Mouse (Mus musculus) kidney, postnatal 36 days (tissue): ENCODE measurements at regions not wholly inside any gene's neighbourhood (a gene's known extent, or its start where the extent isn't known, plus 50 kb on each side); places are given as distances from the start of the nearest gene placed in this dataset.
"Not testable (repeated sequence)": the region's sequence is repeated elsewhere in the genome, so short reads cannot be mapped to it uniquely, and the experiment has no call there.

Experiments used
- DNase-seq, 2 experiments: peaks; one replicate each; pipeline ENCODE4 v3.0.0; 2021 to 2022; ENCODE audit warnings: mixed read lengths in 2 of 2

DNA sequence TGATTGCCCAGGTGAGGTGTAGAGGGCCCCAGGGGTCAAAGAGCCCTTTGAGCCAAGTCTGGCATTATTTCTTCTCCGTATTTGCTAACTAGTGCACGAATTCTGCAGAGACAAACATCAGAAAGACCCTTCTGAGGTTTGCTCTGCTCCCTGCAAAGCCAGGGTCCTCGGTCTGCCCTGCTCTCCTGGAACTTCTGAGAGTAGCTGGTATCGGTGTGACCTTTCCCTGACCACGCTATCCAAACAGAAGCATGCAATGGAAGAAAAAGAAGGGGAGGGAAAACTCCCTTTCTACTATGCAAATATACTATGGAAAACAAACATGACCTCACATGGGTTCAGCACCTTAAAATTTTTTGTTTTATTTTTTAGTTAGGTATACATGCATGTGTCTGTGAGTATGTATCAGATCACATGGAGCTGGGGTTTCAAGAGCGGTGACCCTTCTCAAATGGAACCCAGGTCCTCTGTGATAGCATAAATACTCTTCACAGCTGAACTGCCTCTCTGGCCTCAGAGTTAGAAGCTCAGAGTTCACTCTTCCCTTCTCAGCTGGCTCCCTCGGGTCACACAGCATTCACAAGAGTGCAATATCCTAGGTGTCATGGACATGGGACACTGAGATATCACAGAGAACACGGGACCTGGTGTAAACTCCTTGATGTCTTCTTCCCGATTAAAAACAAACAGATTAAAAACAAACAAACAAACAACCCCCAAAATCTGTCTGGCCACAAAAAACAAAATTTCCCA lies 144.7 kb downstream of the Bcl2l11 start:
- DNase-seq = no peak

- peak; percentile 33 to 48 for DNase-seq
Measured at GRCm38 (mm10) chr2:128272789-128273188, 147.0 kb downstream of the Bcl2l11 start.

GRCm38 (mm10) chr2:128273292-128273691 lies 147.5 kb downstream of the Bcl2l11 start:
- DNase-seq = no peak

GRCm38 (mm10) chr2:128276337-128276736 lies 150.5 kb downstream of the Bcl2l11 start:
- DNase-seq = no peak

DNA sequence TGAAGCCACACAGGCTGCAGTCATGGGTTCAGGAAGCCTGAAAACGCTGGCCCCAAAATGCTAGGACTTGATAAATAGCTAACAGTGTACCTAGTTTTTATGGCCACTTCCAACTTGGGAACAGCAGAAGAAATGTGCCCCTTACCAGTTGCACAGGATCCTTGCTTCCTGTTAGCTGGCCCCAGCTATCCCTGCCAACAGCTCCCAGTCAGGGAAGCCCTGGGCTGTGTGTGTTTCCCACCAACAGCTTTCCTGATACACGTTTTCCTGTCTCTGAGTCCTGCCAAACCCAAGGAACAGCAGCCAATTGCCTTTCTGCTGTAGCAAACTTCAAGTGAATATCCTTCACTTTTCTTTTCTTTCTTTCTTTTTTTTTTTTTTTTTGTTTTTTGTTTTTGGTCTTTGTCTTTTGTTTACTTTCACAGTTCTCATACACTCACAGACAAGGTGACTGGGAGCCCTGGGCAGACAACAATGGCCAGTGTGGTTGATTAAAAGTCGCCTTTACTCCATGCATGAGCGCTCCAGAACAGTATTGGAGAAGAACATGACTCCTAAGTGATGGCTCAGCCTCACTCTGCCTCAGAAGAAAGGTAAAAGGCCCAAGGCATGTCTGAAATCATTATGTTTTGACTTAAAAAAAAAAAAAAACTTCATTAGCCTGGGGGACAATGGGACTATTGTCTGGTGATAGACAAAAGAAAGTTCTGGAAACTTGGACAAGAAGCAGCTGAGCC lies 151.7 kb downstream of the Bcl2l11 start:
- DNase-seq = no peak

GRCm38 (mm10) chr2:128278124-128278432 lies 152.2 kb downstream of the Bcl2l11 start:
- no peak for DNase-seq

DNA sequence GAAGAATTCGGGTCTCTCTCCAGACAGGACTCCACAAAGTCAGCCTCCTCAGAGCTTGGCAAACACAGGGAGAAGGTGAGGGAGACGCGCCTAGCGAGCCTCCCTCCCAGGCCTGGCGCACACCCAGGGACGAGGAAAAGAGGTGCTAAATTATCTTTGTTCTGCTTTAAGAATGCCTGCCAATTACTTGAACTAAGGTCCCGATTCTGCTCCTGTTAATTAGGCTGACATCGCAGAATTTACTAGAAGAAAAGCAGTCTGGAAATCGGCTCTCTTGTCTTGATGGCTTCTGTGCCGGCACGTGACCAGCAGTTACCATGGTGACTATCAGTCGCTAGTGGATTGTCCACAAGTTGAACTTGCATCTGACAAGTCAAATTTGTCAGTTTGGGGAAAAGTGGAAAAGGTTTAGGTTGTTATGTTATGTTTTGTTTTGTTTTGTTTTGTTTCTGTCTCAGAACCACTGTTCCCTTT lies 152.8 kb downstream of the Bcl2l11 start:
- DNase-seq = peak; percentile 34 to 42

GRCm38 (mm10) chr2:128279127-128279710 lies 153.4 kb downstream of the Bcl2l11 start:
- DNase-seq = no peak

GRCm38 (mm10) chr2:128282591-128282990 lies 156.8 kb downstream of the Bcl2l11 start:
- DNase-seq = no peak

DNA sequence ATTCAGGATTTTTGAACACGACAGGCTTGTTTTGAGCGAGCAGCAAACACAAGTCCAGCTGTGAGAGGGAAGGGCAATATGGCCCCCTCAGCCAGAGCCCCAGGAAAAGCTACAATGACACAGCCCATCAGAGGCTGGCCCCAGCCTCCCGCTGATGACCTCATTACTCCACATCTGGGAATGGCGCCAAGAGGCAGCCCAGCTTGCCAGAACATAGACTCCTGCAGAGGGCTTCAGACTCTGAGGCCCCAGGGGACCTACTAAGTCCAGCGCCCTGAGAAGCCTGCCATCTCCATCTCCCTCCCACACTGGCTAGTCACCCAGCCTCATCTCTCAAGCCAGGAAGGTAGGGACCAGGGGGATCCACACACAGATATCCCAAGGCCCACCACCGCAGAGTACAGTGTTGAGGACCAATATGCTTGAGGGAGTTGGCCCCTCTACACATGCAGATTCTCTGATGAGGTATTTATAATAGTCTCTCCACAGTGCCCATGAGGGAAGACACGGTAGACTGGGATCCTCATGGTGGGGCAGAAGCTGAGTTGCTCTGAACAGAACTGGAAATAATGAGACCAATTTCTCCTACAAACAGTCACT lies 159.1 kb downstream of the Bcl2l11 start:
- peak; percentile 85 to 88 for DNase-seq

- DNase-seq = no peak
Measured at GRCm38 (mm10) chr2:128285457-128285856, 159.6 kb downstream of the Bcl2l11 start.

DNA sequence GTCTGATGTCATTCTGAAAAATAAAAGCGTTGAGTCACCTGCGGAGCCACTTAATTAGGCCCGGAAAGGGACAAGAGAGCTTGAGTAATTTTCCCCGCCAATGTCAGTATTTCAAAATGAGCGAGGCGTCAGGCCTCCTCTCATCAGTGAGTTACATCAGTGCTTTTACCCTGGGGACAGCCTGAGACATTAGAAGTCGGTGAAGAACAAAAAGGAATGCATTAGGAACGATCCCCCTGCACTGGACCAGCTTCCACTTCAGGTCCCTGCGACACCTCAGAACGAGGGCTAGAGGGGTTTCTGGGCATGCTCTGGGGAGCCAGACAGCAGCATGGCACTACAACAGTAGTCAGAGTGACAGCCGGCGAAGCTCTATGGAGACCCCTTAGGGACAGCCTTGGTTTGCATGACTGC lies 162.3 kb downstream of the Bcl2l11 start:
- DNase-seq = no peak

GRCm38 (mm10) chr2:128290609-128291008 lies 164.8 kb downstream of the Bcl2l11 start:
- DNase-seq = no peak

GRCm38 (mm10) chr2:128294610-128295009 lies 168.8 kb downstream of the Bcl2l11 start:
- no peak for DNase-seq

DNA sequence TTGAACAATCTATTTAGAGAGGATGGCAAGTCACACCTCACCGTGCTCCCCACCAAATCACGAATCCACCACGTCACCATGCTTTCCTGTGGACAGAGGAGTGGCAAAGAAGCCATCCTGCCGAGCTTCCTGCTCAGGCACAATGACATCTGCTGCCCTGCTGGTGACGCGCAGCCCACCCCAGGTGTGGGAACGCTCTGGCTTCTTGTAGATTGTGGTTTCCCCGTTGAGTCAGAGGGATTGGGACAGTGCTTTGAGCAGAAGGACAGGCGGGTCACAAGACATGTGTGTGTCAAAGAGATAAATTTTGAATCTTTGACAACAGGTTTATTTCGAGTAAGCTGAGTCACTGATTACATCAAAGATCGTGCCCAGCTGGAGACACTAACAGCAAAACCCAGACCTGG lies 169.2 kb downstream of the Bcl2l11 start:
- DNase-seq = no peak

DNA sequence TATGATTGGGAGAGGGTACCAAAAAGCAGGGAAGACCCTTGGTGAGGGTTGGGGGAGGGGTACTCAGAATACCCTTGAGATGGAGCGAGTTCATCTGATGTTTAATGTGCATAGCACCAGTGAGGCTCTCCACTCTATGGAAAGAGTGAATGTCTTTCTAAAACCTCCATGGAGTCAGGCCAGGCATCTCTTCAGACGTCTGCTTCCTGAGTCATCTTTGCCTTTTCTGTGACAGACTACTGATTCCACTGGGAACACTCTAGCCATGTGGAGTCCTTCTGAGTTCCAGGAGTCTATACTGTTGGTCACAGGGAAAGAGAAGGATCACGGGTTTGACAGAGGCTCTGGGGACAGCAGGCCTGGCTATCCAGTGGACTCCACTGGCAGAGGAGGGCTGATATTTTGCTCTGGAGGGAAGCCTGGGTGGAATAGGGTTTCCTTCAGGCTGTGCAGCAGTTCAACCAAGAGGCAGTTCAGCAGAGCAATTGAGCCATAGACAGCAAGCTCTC lies 169.9 kb downstream of the Bcl2l11 start:
- DNase-seq = no peak

DNA sequence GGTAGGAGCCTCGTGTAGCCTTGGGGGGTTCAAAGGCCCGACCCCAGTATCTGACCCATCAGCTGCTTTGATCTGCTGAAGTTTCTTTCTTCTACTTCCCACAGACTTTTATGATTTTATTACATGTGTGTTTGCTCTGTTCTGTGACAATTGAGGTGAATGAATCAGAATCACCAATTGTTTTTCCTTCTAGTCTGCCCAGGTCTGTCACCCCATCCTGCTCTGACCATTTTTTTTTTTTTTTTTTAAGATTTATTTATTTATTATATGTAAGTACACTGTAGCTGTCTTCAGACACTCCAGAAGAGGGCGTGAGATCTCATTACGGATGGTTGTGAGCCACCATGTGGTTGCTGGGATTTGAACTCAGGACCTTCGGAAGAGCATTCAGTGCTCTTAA lies 170.6 kb downstream of the Bcl2l11 start:
- not testable (repeated sequence) for DNase-seq

DNA sequence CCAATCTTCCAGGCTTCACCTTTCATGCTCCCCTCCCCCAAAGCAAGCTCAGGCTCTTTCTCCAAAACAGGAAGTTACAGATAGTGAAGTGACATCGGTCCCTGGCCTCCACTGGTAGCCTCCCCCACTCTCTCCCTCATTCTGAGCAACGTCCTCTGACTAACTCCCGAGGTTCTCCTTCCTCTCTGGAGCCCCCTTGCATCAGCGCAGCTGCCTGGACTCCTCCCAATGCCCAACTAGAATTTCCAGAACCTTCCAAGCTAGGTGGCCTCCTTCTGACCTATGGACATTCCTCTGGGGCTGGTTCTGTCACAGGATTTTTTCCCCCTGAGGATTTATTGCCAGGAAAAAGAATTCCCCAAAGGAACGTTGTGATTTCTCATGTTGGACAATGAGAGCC lies 171.1 kb downstream of the Bcl2l11 start:
- DNase-seq = no peak

DNA sequence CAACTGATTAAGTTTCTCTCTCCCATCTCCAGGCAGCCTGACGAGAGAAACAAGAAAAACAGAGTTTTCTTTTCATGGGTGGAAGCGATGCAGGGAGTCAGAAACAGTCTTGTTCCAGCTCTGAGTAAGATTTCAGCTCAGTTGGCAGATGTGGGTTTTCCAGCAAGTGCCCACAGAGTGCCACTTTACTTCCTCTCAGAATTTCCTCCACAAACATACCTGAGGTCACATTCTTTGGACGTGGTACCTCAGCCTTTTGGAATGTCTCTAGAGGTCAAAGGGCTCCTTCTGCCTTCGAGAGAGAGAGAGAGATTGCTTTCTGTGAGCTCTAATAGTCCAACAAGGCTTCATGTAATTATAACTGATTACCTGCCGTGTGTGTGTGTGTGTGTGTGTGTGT lies 172.0 kb downstream of the Bcl2l11 start:
- no peak for DNase-seq

- DNase-seq = no peak
Measured at GRCm38 (mm10) chr2:128298996-128299395, 173.2 kb downstream of the Bcl2l11 start.

GRCm38 (mm10) chr2:128301709-128302108 lies 175.9 kb downstream of the Bcl2l11 start:
- no peak for DNase-seq

DNA sequence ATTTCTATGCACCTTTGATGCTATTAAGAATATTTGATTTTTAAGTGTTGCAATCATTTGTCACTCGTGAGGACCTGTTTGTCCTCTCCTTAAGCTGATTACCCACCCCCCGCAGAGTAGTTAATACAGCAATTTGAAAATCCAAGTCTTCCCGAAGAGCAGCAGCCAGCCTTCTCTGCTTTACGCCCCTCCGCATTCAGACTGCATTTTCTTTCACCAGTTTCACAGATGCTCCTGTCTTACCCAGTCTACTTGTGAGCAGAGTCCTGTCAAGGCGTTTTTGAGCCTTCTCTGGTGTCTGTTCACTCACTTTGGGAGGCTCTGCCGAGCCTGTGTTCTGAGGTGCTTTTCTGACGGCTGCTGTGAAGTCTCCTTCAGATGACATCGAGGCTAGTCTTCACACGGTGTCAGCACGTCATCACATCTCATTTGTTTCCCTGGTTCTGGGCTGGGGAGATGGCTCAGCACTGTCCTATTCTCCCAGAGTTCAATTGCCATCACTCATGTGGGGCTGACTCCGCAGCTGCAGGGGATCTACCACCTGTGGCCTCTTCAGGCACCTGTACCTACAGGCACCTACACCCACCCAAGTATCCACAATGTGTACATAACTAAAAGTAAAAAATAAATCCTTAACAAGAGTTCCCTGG lies 178.3 kb downstream of the Bcl2l11 start:
- no peak for DNase-seq

DNA sequence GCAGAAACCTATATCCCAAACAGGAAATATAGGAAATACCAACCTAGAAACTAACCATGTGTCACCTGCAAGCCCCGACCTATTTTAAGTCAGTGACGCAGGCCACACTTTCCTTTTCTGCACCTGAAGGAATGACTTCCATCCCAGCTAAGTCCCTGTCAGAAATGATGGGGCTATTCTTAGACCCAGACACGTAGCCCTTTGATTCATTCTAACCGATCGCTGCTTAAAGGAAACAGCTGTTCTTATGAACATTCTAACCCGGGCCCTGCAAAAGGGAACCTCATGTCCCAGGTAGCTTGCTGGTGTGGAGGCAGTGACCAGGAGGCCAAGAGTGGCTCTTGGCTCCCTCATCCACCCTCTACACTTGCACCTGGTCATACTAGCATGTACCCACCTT lies 180.9 kb downstream of the Bcl2l11 start:
- DNase-seq = no peak
